Mouse (Mus musculus) macrophage (primary cell): ENCODE data around the gene Oprd1. TPM values are rescaled to one million over a fixed set of nuclear protein-coding genes. Genes with fewer than 3 reads are reported as not detected.

Experiments used
- H3K27ac ChIP-seq: fragments of 350-480 bp; formaldehyde crosslinking; 2 replicates; pipeline ENCODE4 v1.9.0; 2021
- H3K36me3 ChIP-seq: fragments of 350-480 bp; formaldehyde crosslinking; 2 replicates; pipeline ENCODE4 v1.9.0; 2021; ENCODE audit errors: inconsistent target
- H3K4me3 ChIP-seq: fragments of 350-480 bp; formaldehyde crosslinking; 2 replicates; pipeline ENCODE4 v1.9.0; 2021; ENCODE audit errors: inconsistent target
- H3K79me2 ChIP-seq: fragments of 350-480 bp; formaldehyde crosslinking; 2 replicates; pipeline ENCODE4 v1.9.0; 2021; ENCODE audit errors: inconsistent target
- WGBS: methylation state at CpG from one replicate; pipeline ENCODE4 v1.1.7; 2026; ENCODE audit warnings: inconsistent platforms; ENCODE audit not compliant: missing documents; 5-methylcytosine and 5-hydroxymethylcytosine counted together
- polyA plus RNA-seq: library from polyadenylated mRNA; stranded (reverse); fragments of 250-400 nt; gene quantifications from 3 replicates; pipeline ENCODE4 v1.2.4, GENCODE M21; 2018; ENCODE audit warnings: inconsistent platforms

The Oprd1 gene
- polyA plus RNA-seq, 1 experiment from 2014 or later, result 0.06 TPM

DNA sequence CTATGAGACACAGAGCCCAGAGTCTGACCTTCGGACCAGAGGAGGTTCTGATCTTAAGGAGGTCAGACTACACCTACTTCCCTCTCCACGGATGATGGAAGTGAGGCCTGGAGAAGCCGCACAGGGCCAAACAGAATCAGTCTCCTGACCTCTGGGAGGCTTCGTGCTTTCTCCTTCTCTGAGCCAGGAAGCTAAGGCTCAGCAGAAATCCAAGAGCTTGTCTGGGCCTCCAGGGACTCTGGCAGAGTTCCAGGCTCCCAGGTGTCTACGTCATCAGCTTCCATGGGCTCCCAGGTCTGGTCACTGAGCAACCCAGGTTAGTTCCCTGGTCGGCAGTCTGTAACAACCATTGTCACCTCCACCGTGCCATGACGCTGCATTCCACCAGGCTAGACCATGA, 17.2 kb downstream of the Oprd1 start:
- Histone ChIP-seq H3K36me3 (no peaks in the 10 kb centered on the region), H3K4me3 (no peak overlapping the region), H3K27ac (no peak overlapping the region), H3K79me2 (no peaks in the 10 kb centered on the region)
- 93% methylated on average over 8 of the region's 8 CpGs for WGBS

DNA sequence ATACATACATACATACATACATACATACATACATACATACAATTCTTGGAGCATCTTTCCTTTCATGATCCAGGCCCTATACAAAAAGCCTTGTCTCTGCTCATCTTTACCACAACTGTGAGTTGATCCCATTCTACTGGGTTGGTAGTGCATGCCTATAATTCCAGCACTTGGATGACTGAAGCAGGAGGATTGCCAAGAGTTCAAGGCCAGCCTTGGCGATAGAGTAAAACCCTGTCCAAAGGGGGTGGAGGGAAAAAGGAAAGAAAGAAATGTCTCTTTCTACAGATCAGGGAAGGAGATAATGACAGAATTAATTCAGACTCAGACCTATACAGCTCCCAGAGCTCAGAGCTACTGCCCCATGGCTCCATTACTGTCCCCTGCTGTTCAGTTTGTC, 21.1 kb downstream of the Oprd1 start:
- H3K27ac ChIP-seq, result no peak overlapping the region
- no peaks in the 10 kb centered on the region for H3K36me3 ChIP-seq
- H3K4me3 ChIP-seq, result no peak overlapping the region
- H3K79me2 ChIP-seq, result no peaks in the 10 kb centered on the region
- 91% methylated on average over 1 of the region's 1 CpGs for WGBS

DNA sequence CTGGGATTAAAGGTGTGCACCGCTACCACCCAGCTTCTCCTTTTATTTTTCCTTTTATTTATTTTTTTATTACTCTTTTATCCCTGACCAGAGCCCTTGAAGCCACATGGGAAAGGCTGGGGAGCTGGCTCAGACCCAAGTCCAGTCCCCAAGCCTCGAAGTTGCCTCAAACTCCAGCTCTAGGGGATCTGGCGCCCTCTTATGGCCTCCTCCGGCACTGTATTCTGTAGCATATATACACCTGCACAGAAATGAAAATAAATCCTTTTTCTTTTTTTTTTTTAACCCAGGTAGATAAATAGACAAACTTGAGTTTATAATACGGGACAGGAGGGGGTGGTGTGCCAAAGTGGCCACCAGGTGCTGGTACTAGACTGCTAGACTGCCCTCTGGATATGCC, 22.6 kb downstream of the Oprd1 start:
- Histone ChIP-seq H3K79me2 (no peaks in the 10 kb centered on the region), H3K4me3 (no peak overlapping the region), H3K36me3 (no peaks in the 10 kb centered on the region), H3K27ac (no peak overlapping the region)
- WGBS, result 80% methylated on average over 4 of the region's 5 CpGs

DNA sequence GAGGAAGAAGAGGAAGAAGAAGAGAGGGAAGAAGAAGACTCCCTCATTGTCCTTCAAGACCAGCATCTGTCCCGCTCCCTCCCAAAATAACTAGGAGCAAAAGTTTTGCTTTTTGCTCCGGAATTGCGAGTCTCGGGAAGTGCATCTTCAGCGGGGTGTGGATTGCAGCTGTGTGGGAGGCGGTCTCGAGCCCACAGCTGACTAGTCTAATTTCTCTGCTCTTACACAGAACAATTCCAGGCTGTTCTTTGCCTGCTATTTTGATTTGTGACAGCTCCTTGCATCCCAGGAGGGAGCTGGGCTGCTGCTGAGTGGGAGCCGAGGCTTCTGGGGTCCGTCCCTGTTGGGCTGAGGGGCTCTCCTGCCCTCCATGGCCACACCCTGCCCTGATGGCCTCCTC, 24.7 kb downstream of the Oprd1 start:
- Histone ChIP-seq H3K27ac (no peak overlapping the region), H3K36me3 (no peaks in the 10 kb centered on the region), H3K79me2 (no peaks in the 10 kb centered on the region), H3K4me3 (no peak overlapping the region)
- 78% methylated on average over 9 of the region's 9 CpGs for WGBS

DNA sequence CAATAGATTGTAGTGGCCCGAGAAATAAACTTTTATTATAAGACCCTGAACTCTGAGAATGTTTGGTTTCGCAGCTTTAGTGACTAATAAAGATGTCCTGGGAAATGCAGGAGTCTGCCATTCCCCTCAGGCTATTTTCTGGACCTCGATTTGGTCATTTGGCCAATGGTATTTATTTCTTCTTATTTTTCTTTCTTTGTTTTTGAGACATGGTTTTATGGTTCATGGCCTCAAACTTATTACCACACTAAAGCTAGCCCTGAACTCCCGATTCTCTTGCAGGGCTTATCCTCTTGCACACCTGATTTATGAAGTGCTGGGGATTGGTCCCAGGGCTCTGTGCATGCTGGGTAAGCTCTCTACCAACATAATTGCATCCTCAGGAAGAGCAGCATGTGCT, 28.0 kb downstream of the Oprd1 start:
- Histone ChIP-seq H3K79me2 (no peaks in the 10 kb centered on the region), H3K4me3 (no peak overlapping the region), H3K36me3 (no peaks in the 10 kb centered on the region), H3K27ac (no peak overlapping the region)
- 90% methylated on average over 4 of the region's 4 CpGs for whole genome bisulfite sequencing

GRCm38 (mm10) chr4:132113411-132114095, 30.7 kb downstream of the Oprd1 start:
- Histone ChIP-seq H3K4me3 (no peak overlapping the region), H3K79me2 (no peaks in the 10 kb centered on the region), H3K27ac (no peak overlapping the region), H3K36me3 (no peaks in the 10 kb centered on the region)
- WGBS, result 43% methylated on average over 53 of the region's 53 CpGs

DNA sequence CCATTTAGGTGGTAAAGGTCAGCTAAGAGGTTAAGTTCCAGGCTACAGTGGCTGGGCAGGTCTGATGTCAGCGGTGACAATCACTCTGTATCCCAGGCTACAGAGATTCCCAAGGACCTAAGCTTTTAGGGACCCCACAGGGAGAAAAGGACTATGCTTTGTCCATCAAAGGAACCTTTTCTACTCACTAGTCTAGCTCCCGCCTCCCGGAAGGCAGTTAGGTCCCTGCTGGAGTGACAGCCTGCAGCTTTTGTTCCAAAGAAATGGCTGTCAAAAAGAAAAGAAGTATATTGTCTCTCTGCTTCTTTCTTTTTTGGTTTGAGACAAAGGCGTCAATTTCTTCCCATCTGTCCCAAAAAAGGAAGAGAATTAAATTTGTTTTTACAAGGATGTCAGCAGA, 33.1 kb downstream of the Oprd1 start:
- 78% methylated on average over 4 of the region's 4 CpGs for WGBS
- no peak overlapping the region for H3K27ac ChIP-seq
- H3K36me3 ChIP-seq, result no peaks in the 10 kb centered on the region
- no peak overlapping the region for H3K4me3 ChIP-seq
- no peaks in the 10 kb centered on the region for H3K79me2 ChIP-seq

- WGBS, result 95% methylated on average over 7 of the region's 7 CpGs
- H3K4me3 ChIP-seq, result no peak overlapping the region
- no peak overlapping the region for H3K27ac ChIP-seq
- H3K79me2 ChIP-seq, result no peaks in the 10 kb centered on the region
- no peaks in the 10 kb centered on the region for H3K36me3 ChIP-seq
Measured at GRCm38 (mm10) chr4:132108221-132108620, 36.1 kb downstream of the Oprd1 start.

- 39% methylated on average over 3 of the region's 3 CpGs for WGBS
- no peak overlapping the region for H3K4me3 ChIP-seq
- no peaks in the 10 kb centered on the region for H3K79me2 ChIP-seq
- no peaks in the 10 kb centered on the region for H3K36me3 ChIP-seq
- H3K27ac ChIP-seq, result no peak overlapping the region
Measured at GRCm38 (mm10) chr4:132101152-132101551, 43.1 kb downstream of the Oprd1 start.

GRCm38 (mm10) chr4:132099548-132099947, 44.7 kb downstream of the Oprd1 start:
- 99% methylated on average over 4 of the region's 5 CpGs for WGBS
- H3K27ac ChIP-seq, result no peak overlapping the region
- H3K36me3 ChIP-seq, result no peaks in the 10 kb centered on the region
- no peak overlapping the region for H3K4me3 ChIP-seq
- no peaks in the 10 kb centered on the region for H3K79me2 ChIP-seq

- H3K27ac ChIP-seq, result no peak overlapping the region
- no peaks in the 10 kb centered on the region for H3K79me2 ChIP-seq
- H3K36me3 ChIP-seq, result no peaks in the 10 kb centered on the region
- WGBS, result 90% methylated on average over 7 of the region's 7 CpGs
- no peak overlapping the region for H3K4me3 ChIP-seq
Measured at GRCm38 (mm10) chr4:132095043-132095442, 49.2 kb downstream of the Oprd1 start.

DNA sequence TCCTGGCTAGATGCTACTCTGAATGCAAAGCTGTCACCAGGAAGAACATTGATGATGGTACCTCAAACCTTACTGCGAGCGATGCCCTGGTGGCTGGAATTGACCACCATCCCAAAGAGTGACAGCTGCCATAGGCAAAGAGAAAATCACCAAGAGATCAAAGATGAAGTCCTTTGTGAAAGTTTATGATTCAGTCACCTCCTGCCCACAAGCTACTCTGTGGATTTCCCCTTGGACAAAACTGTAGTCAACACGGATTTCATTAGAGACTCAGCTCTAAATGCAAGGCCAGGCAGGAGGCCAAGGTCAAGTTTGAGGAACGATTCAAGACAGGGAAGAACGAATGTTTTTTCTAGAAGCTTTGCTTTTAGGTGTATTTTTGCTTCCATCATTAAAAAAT, 50.4 kb downstream of the Oprd1 start:
- Histone ChIP-seq H3K36me3 (no peaks in the 10 kb centered on the region), H3K27ac (no peak overlapping the region), H3K4me3 (no peak overlapping the region), H3K79me2 (no peaks in the 10 kb centered on the region)
- 88% methylated on average over 5 of the region's 5 CpGs for WGBS

- 88% methylated on average over 6 of the region's 6 CpGs for WGBS
Measured at GRCm38 (mm10) chr4:132093136-132093535, 51.1 kb downstream of the Oprd1 start.

GRCm38 (mm10) chr4:132088921-132089320, 55.4 kb downstream of the Oprd1 start:
- WGBS, result 15% methylated on average over 7 of the region's 7 CpGs
- H3K4me3 ChIP-seq, result no peak overlapping the region
- H3K27ac ChIP-seq, result no peak overlapping the region
- no peaks in the 10 kb centered on the region for H3K79me2 ChIP-seq
- no peaks in the 10 kb centered on the region for H3K36me3 ChIP-seq

More at GRCm38 (mm10) chr4:132093136-132093535, 51.1 kb downstream of the Oprd1 start:
- Histone ChIP-seq H3K79me2 (no peaks in the 10 kb centered on the region), H3K27ac (no peak overlapping the region), H3K36me3 (no peaks in the 10 kb centered on the region), H3K4me3 (no peak overlapping the region)

- WGBS, result 29% methylated on average over 7 of the region's 7 CpGs
- Histone ChIP-seq H3K79me2 (no peaks in the 10 kb centered on the region), H3K36me3 (no peaks in the 10 kb centered on the region)
Measured at GRCm38 (mm10) chr4:132085114-132085513, 59.2 kb downstream of the Oprd1 start.

GRCm38 (mm10) chr4:132080492-132080983, 63.7 kb downstream of the Oprd1 start:
- Histone ChIP-seq H3K36me3 (no peaks in the 10 kb centered on the region), H3K4me3 (no peak overlapping the region), H3K27ac (no peak overlapping the region), H3K79me2 (no peaks in the 10 kb centered on the region)
- 94% methylated on average over 3 of the region's 4 CpGs for WGBS

More at GRCm38 (mm10) chr4:132085114-132085513, 59.2 kb downstream of the Oprd1 start:
- no peak overlapping the region for H3K27ac ChIP-seq
- H3K4me3 ChIP-seq, result no peak overlapping the region
